Mouse (Mus musculus) ES-Bruce4 (cell line): ENCODE results near the gene Cdh6. TPM values are rescaled to one million over a fixed set of nuclear protein-coding genes. Genes with fewer than 3 reads are reported as not detected.

Experiments used
- H3K27ac ChIP-seq: 2 replicates; pipeline ENCODE4 v1.5.1; 2012; ENCODE audit warnings: low read length, inconsistent platforms; ENCODE audit not compliant: insufficient read depth
- H3K27me3 ChIP-seq: 2 replicates; pipeline ENCODE4 v1.6.1; 2012; ENCODE audit warnings: mild to moderate bottlenecking, low read length, inconsistent platforms; ENCODE audit not compliant: control insufficient read depth, poor library complexity, insufficient read depth, severe bottlenecking
- H3K36me3 ChIP-seq: 2 replicates; pipeline ENCODE4 v1.6.1; 2012; ENCODE audit warnings: inconsistent platforms, mild to moderate bottlenecking, low read length, moderate library complexity; ENCODE audit not compliant: control insufficient read depth, poor library complexity, insufficient read depth, severe bottlenecking
- H3K4me1 ChIP-seq: one replicate; pipeline ENCODE4 v1.8.1; 2011; ENCODE audit warnings: low read length; ENCODE audit not compliant: control insufficient read depth, insufficient read depth
- H3K4me3 ChIP-seq: 2 replicates; pipeline ENCODE4 v1.5.1; 2011; ENCODE audit warnings: low read depth, mild to moderate bottlenecking, low read length
- H3K9ac ChIP-seq: 2 replicates; pipeline ENCODE4 v1.6.1; 2012; ENCODE audit warnings: low read depth, mild to moderate bottlenecking, inconsistent platforms; ENCODE audit not compliant: poor library complexity, severe bottlenecking
- H3K9me3 ChIP-seq: replicated peaks from 2 replicates; pipeline ENCODE4 v1.6.1; 2012; ENCODE audit warnings: mild to moderate bottlenecking, low read length, inconsistent platforms; ENCODE audit not compliant: control insufficient read depth, poor library complexity, insufficient read depth, severe bottlenecking
- CTCF ChIP-seq: IDR thresholded peaks from one replicate; pipeline ENCODE4 v1.8.1; 2011; ENCODE audit warnings: low read depth, low read length
- EP300 ChIP-seq: IDR thresholded peaks from 2 replicates; pipeline ENCODE4 v1.6.1; 2011; ENCODE audit warnings: low read depth, low read length; ENCODE audit not compliant: insufficient read depth
- POLR2A ChIP-seq: IDR thresholded peaks from one replicate; pipeline ENCODE4 v1.8.1; 2011; ENCODE audit warnings: low read length; ENCODE audit not compliant: insufficient read depth
- polyA plus RNA-seq: library from polyadenylated mRNA; stranded (reverse); fragments of >200 nt; gene quantifications from 2 replicates; pipeline ENCODE4 v1.2.4, GENCODE M21; 2011; ENCODE audit warnings: low read depth; ENCODE audit not compliant: missing spikeins, insufficient read depth, insufficient read length

Gene Cdh6
- polyA plus RNA-seq, 1 experiment, result 0.12 TPM

- no peaks in the 10 kb centered on the region for H3K27me3 ChIP-seq
- no peak overlapping the region for H3K27ac ChIP-seq
- H3K9ac ChIP-seq, result no peak overlapping the region
- TF ChIP-seq CTCF (no peak), POLR2A (no peak), EP300 (no peak)
- H3K9me3 ChIP-seq, result no peaks in the 10 kb centered on the region
- H3K4me1 ChIP-seq, result no peaks in the 10 kb centered on the region
- no peak overlapping the region for H3K4me3 ChIP-seq
- H3K36me3 ChIP-seq, result no peaks in the 10 kb centered on the region
Observed at GRCm38 (mm10) chr15:13165094-13165885, 8.2 kb downstream of the Cdh6 start.

DNA sequence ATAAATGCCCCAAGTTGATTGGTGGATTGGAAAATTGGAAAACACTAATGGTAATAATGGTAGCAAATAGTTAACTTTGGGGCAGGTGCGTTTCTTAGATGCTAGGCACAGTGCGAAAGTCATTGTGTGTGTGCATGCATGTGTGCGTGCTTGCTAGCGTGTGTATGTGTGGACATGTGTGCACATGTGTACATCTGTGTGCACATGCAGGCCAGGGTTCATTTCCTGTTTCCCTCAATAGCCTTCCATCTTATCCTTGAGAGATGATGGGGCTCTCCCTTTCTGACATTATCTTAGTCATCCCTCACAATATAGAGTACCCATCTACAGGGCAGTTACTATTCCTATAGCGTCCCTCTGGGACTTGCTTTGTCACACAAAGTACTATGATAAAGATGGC lies 17.7 kb downstream of the Cdh6 start:
- Histone ChIP-seq H3K36me3 (no peaks in the 10 kb centered on the region), H3K4me1 (no peaks in the 10 kb centered on the region), H3K9ac (no peak overlapping the region), H3K27me3 (no peaks in the 10 kb centered on the region; the same call in 1 of the 2 replicates), H3K4me3 (no peak overlapping the region), H3K27ac (no peak overlapping the region), H3K9me3 (no peaks in the 10 kb centered on the region)
- TF ChIP-seq EP300 (no peak), POLR2A (no peak), CTCF (no peak)

- H3K27ac ChIP-seq, result no peak overlapping the region
- H3K27me3 ChIP-seq, result no peaks in the 10 kb centered on the region; the same call in 1 of the 2 replicates
- no peaks in the 10 kb centered on the region for H3K9me3 ChIP-seq
- H3K4me3 ChIP-seq, result no peak overlapping the region
- H3K9ac ChIP-seq, result no peak overlapping the region
- no peaks in the 10 kb centered on the region for H3K4me1 ChIP-seq
- H3K36me3 ChIP-seq, result no peaks in the 10 kb centered on the region
- TF ChIP-seq CTCF (no peak), POLR2A (no peak), EP300 (no peak)
Observed at GRCm38 (mm10) chr15:13155418-13155817, 18.1 kb downstream of the Cdh6 start.

- Histone ChIP-seq H3K9me3 (no peaks in the 10 kb centered on the region), H3K27ac (no peak overlapping the region), H3K36me3 (no peaks in the 10 kb centered on the region), H3K4me3 (no peak overlapping the region), H3K27me3 (no peaks in the 10 kb centered on the region), H3K4me1 (no peaks in the 10 kb centered on the region), H3K9ac (no peak overlapping the region)
- TF ChIP-seq CTCF, result no peak
Observed at GRCm38 (mm10) chr15:13141983-13142382, 31.5 kb downstream of the Cdh6 start.

- no peaks in the 10 kb centered on the region for H3K27me3 ChIP-seq
- no peak overlapping the region for H3K27ac ChIP-seq
- no peaks in the 10 kb centered on the region for H3K4me1 ChIP-seq
- no peak overlapping the region for H3K9ac ChIP-seq
- no peaks in the 10 kb centered on the region for H3K36me3 ChIP-seq
- TF ChIP-seq EP300 (no peak), POLR2A (no peak), CTCF (no peak)
- H3K9me3 ChIP-seq, result no peaks in the 10 kb centered on the region
- no peak overlapping the region for H3K4me3 ChIP-seq
Observed at GRCm38 (mm10) chr15:13139662-13140061, 33.8 kb downstream of the Cdh6 start.

DNA sequence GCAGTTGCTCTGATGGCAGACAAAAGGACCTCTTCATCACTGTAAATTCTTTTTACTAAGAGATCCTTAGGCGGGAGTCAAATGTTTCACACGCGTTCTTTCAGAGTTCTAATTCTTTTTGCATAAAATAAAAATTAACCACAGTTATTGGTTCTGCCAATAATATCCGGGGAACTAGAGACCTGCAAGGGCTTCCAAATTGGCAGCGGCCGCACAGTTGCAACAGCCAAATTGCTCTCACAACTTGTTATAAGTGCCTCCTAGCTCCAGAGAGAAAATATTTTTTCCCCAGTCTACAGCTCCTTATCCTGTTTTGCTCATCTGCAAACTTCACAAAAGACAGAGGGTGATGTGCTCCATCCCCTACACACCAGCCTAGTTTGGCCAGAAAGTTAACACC lies 36.3 kb downstream of the Cdh6 start:
- Histone ChIP-seq H3K9me3 (no peaks in the 10 kb centered on the region), H3K27ac (no peak overlapping the region), H3K36me3 (no peaks in the 10 kb centered on the region), H3K9ac (no peak overlapping the region), H3K4me3 (no peak overlapping the region), H3K4me1 (no peaks in the 10 kb centered on the region), H3K27me3 (no peaks in the 10 kb centered on the region)
- no peak for TF ChIP-seq CTCF
